Mouse (Mus musculus) heart, postnatal 36 days (tissue): ENCODE measurements around the gene Gal3st4. TPM values are rescaled to one million over a fixed set of nuclear protein-coding genes. Genes with fewer than 3 reads are reported as not detected.

Source experiments
- DNase-seq, 2 experiments: peaks; one replicate each; pipeline ENCODE4 v3.0.0; 2021 to 2022
- intact Hi-C: fragments of 180-260 bp; cut with DNase I; formaldehyde crosslinking; loops from one replicate; pipeline ENCODE4 v1.15.1; 2025
- total RNA-seq, 2 experiments: library from RNA; stranded (reverse); gene quantifications; 2 replicates each; pipeline ENCODE4 v1.2.3; 2021

Gene Gal3st4
- under 1 TPM; 0.19 to 0.31 TPM for total RNA-seq

DNA sequence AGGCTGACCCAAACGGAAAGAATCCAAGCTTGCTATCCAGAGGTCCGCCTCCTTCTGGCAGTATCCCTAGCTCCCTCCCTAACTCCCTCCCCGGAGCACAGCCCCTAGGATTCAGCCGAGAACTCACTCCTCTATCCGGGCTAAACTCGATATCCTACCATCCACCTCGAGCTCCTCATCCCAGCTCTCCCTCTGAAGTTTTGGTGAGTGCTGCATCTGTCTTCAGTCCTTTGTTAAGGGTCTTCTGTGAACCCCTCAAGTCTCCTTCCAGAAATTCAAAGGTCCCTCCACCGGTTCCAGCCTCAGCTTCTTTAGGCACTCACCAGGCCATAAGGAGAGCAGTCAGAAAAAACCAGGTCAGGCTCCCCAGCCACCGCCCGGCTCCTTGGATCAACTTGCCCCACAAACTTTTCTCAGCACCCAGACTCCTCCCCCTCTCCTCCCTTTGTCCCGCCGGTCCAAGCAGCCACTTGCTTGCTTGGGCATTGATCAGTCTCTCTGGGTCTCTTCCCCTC is at the start of gene Gal3st4:
Gene Gal3st4 (minus strand): TSS at position 432 of the 515 bp plus-strand sequence.
- peak; percentile 36 to 45 for DNase-seq
- intact Hi-C loops: no loop called here

- DNase-seq: no peak
- intact Hi-C loops: no loop called here
These were observed 40.2 kb upstream of the Gal3st4 start for GRCm38 (mm10) chr5:138312795-138313194.

DNA sequence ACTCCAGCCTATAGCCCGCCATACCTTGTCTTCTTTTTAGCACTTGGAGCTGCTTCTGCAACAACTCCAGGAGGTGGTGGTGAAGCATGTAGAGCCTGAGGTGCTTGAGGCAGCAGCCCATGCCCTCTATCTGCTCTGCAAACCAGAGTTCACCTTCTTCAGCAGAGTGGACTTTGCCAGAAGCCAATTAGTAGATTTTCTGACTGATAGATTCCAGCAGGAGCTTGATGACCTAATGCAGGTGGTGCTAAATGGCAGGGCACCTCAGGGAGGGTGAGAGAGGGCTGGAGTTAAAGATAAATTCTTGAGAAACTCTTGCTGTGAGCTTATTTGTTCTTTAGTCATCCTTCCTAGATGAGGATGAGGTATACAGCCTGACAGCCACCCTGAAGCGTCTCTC is 27.0 kb upstream of the Gal3st4 start:
- intact Hi-C loops: no loop called here
- DNase-seq: no peak

GRCm38 (mm10) chr5:138294158-138294557 is 21.5 kb upstream of the Gal3st4 start:
- no peak for DNase-seq
- intact Hi-C loops: no loop called here

- intact Hi-C loops: no loop called here
- DNase-seq: no peak
These were observed 19.0 kb upstream of the Gal3st4 start for GRCm38 (mm10) chr5:138291638-138292037.

DNA sequence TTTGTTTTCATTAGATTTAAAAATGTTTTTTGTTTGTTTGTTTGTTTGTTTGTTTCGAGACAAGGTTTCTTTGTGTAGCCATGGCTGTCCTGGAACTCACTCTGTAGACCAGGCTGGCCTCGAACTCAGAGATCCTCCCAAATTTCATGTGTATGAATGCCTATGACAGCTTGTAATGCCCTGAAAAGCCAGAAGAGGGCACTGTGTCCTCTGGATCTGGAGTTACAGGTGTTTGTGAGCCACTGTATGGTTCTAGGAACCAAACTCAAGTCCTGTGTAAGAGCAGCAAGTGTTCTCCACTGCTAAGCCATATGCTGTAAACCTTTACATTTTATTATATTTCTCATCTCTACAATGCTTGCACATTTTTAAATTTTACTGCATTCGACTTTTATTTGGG is 15.2 kb upstream of the Gal3st4 start:
- no peak for DNase-seq
- intact Hi-C loops: no loop called here

DNA sequence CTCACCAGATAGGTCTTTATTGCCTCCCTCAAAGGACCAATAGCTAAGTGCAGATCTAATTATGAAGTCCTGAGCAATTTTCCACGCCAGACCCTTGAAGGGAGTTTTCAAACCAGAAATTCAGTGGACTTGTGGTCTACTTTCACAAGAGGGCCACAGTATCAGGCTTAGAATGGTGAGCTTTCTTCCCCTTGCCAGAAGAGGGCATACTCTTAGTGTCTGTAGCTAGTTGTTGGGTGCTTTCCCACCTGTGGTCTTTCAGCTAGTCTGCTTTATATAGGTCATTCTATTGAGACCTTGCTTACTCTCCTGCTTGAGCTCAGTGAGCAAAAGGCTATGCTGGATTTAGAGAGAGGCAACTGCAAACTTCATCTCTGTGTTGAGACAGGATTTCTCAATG is 10.9 kb upstream of the Gal3st4 start:
- DNase-seq: no peak
- intact Hi-C loops: no loop called here

DNA sequence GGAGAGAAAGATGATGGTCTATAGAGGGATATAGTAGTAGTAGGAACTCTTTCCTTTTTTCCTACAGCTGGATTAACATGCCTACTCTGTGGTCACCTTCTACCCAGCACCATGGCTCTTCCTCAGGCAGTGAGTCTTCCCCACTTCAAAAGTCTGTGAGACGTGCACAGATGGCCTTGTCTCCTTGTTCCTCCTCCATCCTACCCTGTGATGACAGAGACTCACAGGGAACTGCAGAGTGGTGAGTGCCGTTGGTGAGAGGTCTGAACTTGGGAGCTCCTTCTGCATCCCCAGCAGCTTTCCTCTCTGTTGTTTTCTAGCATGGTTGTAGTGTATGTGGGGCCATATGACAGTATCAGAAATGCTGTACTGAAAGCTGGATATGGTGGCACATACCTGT is 9.2 kb upstream of the Gal3st4 start:
- DNase-seq: no peak
- intact Hi-C loops: no loop called here

DNA sequence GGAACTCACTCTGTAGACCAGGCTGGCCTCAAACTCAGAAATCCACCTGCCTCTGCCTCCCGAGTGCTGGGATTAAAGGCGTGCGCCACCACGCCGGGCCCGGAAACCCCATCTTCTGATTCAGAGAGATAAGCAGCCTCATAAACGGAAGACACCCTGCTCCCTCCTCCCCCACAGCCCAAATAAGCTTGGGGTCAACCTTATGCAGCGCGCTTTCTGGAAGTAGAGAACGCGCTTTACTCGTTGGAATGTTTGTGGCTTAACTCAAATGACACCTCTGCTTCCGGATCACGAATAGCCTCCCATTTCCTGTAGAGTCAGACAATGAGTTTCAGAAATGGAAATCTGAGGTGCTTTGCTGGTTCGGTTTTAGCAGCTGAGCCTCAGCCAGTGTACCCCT is 8.2 kb upstream of the Gal3st4 start:
- intact Hi-C loops: no loop called here
- no peak for DNase-seq

- intact Hi-C loops: no loop called here
- no peak for DNase-seq
These were observed 7.8 kb upstream of the Gal3st4 start for GRCm38 (mm10) chr5:138280425-138280768.

- DNase-seq: peak; percentile 70 to 73
- intact Hi-C loops: no loop called here
These were observed 7.2 kb upstream of the Gal3st4 start, which contains the start of the genes Gm43720, Gpc2 and Stag3 for GRCm38 (mm10) chr5:138279585-138280424. Gm43720 (minus strand) TSS chr5:138279958. Gpc2 (minus strand) TSS chr5:138280005. Stag3 (plus strand) TSS chr5:138280240.

- intact Hi-C loops: no loop called here
These were observed 5.4 kb upstream of the Gal3st4 start for GRCm38 (mm10) chr5:138277994-138278393.

DNA sequence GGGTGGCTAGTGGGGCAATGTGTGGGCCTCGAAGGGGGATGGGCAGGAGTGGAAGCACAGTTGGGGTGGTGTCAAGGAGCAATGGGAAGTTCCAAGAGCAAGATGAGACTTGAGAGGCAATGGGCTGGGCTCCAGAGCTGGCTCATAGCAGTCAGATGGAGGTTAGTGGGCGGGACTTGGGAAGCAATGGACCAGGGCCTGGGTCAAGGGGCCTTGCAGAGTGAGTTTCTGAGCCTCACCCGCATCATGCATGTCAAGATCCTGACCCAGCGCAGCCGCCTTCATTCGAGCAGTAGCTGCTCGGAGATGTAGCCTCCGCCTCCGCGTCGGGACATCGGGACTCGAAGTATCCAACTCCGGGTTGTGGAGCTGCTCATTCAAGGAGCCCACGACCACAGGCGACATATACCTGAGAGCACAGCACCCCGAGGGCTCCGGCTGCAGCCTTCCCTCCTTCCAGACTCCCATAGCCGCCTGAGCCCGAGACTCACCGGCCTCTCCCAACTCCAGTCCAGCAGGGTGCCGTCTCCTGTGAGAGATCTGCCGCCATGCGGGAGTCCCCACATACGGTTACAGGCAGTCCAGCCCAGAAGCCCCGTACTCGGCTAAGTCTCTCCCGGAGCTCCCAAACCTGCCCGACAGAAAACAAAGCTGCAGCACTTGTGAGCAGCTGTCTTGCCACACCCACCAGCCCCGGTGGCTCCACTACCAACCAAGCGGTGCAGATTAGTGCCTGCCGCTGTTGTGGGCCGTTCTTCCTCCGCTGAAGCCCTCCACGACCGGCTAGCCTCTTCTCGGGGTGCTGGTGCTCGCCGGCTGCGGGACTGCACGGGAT is 2.8 kb upstream of the Gal3st4 start:
- intact Hi-C loops: no loop called here

More at GRCm38 (mm10) chr5:138277994-138278393, 5.4 kb upstream of the Gal3st4 start:
- no peak for DNase-seq

DNA sequence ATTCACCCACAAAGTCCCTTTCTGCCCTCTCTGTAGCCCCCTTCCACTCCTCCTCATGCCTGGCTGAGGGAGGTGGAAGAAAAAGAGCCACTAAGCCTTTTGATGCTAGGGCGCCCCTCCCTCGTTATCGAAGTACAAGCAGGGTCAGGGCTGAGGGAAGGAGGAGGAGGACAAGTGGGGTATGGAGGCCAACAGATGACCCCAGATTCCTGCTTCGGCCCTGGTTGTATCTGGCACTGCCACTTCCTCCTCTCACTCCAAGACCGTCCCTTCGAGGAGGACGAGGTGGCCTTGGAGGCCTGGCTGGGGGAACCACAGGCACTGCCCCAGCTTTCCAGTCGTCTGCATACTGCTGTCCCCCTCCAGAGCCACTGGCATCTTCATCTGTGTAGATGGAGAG is 1.5 kb upstream of the Gal3st4 start:
- DNase-seq: no peak
- intact Hi-C loops: no loop called here

More for the DNA sequence above, 2.8 kb upstream of the Gal3st4 start:
- no peak for DNase-seq

DNA sequence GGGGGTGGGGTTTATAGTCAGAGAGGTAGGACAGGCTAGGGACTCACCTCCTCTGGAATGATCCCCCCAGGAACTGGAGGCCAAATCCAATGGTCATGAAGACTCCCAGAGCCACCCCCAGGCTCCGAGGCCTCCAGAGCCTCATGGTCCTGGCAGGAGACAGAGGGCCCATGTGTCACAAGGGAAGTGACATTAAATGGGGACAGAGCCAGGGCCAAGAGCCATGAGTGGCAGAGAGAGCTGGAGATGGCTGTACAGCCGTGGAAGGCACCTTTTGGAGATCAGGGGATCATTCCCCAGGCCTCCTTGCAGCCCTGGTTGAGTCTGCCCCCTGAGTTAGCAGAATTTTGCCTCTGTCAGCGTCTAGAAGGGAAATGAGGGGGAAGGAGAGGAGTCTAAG is 1.4 kb downstream of the Gal3st4 start:
- intact Hi-C loops: no loop called here
- no peak for DNase-seq

GRCm38 (mm10) chr5:138268980-138269379 is 3.7 kb downstream of the Gal3st4 start:
- no peak for DNase-seq
- intact Hi-C loops: no loop called here

DNA sequence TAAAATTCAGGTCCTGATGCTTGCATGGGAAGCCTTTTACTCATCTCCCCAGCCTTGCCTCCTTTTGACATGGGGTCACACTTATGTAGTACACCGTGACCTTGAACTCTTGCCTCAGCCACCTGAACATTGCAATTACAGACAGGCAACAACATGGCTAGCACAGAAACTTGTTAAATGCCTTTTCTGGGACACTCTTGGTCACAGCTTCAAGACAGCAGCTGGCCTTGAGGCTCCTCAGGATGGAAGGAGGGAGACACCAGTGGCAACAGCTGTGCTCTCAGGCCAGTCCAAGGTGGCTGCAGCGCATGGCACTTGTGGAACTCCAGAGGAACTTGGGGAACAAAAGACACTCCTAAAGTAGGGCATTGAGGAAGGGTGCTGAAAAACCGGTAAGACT is 5.5 kb downstream of the Gal3st4 start:
- intact Hi-C loops: no loop called here

DNA sequence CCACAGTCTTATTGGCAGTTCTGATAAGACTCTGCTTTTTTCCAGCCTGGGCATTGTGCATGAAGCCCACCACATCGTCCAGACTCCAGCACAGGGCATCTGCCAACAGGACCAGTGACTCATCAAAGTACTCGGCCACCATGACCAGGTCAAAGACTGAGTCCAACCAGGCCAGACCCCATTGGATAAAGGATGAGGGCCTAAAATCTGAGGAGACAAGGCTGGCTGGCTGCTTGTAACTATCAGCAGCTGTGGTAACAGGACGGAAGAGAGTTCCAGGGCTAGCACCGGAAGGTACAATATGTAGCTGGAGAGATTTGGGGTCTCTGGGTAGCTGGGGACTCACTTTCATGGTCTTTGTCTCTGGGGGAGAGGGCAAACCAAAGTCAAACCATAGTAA is 6.9 kb downstream of the Gal3st4 start:
- intact Hi-C loops: no loop called here

More for the DNA sequence above, 5.5 kb downstream of the Gal3st4 start:
- DNase-seq: no peak

GRCm38 (mm10) chr5:138264207-138264578 is 8.4 kb downstream of the Gal3st4 start:
- intact Hi-C loops: no loop called here
- no peak for DNase-seq

More for the DNA sequence above, 6.9 kb downstream of the Gal3st4 start:
- DNase-seq: no peak

DNA sequence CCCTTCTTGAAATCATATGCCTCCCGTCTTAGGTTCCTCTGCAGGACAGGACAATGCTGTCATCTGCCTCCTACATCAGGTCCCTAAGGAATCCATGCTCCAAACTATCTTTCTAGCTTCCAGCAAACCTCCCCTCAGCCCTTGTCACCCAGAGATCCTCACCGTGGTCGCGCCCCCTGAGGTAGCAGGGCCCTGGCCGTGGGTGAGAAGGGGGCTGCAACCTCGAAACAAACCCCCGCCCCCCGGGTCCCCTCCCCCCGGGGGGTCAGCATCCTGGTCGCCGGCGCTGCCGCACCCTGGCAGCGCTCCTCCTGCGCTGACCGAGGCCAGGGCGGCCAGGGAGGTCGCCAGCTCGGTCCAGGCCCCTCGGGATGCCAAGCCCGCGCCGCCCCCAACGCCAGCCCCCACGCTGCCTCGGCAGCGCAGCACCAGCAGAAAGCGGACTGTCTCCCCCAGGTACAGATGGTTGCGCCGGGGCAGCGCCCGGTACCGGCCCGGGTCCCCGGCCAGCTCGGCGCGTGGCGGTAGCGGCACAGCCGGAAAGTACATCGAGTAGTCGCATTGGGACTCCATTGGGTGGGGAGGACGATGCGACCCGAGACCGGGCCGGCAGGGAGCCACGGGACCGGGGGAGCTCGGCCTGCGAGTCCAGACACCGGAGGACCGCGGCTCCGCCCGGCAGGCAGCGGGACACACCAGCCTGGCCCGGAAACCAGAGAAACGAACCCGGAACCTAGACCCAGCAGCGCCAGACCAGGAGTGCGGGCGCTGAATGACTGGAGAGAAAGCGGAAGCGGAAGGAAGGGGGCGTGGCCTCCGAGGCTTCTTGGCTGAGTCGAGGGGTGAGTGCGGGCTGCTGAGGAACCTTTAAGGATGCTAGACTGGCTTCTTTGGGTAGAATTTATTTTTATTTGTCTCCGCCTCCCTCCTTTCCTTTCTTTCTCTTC is 9.1 kb downstream of the Gal3st4 start, which contains the start of gene BC037034:
Gene BC037034 (minus strand): TSS at position 774 of the 947 bp plus-strand sequence.
- intact Hi-C loops: no loop called here
- peak; percentile 89 to 91 for DNase-seq
